Mouse (Mus musculus) T-helper 1 cell (primary cell): ENCODE measurements around the gene Baat.
"Not testable (repeated sequence)": the region's sequence is repeated elsewhere in the genome, so short reads cannot be mapped to it uniquely, and the experiment has no call there.

Source experiments
- in situ Hi-C: fragments of 300-600 bp; cut with MboI, MseI; formaldehyde crosslinking; loops from one replicate; pipeline ENCODE4 v1.15.1; 2025; ENCODE audit warnings: high pct_unique_total_duplicates

The Baat gene

DNA sequence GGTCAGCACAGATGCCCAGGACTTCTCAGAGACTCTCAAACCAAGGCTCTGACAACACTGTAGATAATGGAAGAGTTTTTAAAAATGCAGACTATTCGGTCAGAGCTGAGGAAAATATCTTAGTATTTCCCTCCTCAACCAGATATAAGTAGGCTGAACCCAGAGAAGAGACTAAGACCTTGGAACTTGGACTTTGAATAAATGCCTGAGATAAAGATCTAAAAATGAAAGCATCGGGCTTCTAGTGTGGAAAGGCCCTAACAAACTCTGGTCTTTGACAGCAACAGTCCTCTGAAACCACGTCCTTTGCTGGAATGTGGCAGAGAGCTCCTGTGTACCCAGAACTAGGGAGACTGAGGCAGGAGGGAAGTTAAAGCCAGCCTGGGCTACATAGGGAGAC, at the start of gene Baat:
Baat (minus strand) TSS at position 172 of the 400 bp plus-strand sequence.
- in situ Hi-C loops: no loop called here

DNA sequence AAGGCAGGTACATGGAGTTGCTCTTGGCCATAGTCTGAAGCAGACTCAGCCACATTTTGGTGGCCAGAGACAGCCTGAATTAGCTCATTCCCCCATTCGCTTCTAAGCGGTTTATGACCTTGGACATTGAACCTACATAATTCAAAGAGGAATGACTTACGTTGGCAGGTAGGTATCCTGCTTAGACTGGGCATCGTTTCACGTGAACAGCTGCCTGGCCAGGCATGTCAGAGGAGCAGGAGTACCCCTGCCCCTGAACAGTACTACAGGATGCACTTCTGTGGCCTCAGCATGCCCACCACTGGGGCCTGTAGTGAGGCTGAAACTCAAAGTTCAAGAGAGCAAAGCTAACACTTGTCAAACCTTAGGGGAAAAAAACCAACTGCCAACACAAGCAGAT, 47.0 kb upstream of the Baat start:
- in situ Hi-C loops: no loop called here

DNA sequence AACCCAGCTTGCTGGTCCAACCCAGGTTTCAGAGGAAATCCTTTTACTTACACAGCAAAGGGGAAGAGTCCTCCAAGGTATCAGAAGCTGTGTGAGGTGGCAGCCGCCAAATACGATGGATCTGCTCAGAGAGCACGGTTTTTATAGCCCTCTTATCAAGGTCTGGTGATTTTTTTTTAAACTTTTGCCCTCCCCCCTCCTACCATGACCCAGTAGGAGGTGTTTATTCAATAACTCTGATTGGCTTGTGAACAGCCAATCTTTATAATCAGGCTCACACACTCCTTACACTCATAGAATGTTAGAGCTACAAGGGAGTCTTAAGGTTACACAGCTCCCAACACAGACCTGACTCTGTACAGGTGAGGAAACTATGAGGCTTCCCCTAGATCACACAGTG, 43.0 kb upstream of the Baat start, which contains the start of gene Aldob:
Aldob (minus strand) TSS at position 164 of the 400 bp plus-strand sequence.
- in situ Hi-C loops: no loop called here

DNA sequence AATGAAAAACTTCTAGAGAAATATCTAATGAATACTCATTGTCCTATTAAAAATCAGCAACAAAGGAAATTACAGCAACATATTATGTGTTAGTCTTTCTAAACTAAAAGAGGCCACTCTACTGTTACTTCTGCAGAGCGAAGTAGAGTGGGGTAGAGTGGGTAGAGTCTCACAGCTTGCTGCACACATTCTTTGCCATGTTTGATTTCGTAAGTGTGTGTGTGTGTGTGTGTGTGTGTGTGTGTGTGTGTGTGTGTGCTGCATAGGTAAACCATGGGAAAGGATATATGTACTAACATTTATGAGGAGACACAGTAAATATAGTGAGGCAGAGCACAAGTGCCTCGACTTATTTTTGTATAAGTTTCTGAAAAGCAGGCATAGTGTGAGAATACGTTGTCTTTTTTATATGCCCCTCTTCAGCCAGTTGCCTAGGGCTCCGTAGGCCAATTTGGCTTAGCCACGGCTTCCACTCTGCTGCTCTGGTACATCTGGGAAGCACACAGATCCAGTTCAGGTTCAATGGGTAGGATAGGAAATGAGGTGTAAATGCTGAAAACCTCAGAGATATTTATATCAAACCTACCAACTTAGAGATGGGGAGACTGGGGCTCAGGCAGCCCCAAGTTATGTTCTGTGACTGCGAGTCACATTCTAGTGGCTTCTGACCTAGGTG, 41.3 kb upstream of the Baat start:
- in situ Hi-C loops: no loop called here

DNA sequence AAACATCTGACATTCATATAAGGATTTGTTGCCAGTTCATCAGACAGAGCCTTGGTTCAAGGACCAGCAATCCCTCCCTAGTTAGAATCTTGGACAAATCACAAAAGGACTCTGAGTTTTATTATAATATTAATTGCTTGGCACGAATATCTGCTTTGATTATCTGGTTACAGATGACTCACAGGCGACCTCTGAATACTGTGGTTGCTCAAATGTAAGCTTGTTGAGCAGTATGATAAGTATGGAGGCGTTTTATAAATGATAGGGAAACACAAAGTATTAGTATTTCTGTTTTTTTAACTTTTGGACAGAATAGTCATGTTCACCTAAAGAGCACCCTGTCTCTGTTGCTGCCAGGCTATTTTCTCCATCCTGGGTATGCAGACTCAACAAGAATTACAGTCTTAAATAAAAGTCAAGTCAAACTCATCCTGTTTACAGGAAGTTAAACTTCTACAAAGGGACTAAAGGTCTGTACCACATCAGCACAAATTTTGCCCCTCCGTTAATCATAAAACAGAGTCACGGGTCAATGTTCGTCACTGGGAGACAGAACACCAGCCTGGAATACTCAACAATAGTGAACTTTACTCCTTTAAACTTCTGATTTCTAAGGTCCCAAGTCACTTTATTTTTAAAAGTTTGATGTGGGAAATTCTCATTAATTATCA, 40.7 kb upstream of the Baat start:
- in situ Hi-C loops: no loop called here

DNA sequence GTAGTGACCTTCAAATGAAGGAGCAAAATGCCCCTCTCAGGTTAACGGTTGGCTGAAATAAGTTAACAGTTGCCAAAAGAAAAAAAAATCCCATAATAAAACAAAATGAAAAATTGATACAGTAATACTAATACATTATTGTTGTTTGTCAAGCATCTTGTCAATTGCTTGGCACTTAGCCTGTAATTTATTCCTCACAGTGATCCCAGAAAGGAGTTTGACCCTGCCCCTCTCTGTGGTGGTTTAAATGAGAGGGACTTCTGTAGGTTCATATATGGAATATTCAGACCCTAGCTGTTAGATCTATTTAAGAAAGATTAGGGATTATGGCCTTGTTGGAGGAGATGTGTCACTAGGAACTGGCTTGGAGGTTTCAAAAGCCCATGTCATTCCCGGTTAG, 39.7 kb upstream of the Baat start:
- in situ Hi-C loops: no loop called here

DNA sequence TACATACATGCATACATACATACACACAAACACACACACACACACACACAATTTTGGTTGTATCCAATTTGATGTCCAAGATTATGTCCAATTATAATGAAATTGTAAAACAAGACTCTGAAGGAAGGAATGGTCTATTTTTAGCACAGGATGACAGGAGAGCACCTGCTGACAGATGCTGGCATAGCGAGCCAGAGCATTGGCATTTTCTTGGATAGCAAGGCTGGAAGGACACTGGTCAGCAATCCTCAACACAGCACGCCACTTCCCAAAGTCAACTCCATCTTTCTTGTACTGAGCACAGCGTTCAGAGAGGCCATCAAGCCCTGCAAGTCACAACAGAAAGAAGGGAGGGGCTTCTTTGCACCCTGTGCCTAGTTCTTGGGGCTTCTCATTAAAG, 34.6 kb upstream of the Baat start:
- in situ Hi-C loops: no loop called here

DNA sequence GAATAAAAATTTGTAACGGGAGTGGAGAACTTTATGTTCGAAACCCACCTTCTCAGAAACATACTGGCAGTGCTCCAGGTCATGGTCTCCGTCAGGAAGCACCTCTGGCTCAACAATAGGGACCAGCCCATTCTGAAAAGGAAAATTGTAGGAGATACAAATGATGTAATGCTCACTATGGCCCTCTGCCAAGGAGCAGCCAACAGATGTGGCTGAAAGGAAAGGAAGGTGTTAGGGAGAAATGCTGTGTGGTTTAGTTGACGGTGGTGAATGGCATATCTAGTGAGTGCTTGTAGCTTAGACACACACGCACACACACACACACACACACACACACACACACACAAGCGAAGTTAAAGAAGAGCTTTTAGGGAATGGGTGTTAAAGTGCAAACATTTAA, 33.3 kb upstream of the Baat start:
- in situ Hi-C loops: no loop called here

DNA sequence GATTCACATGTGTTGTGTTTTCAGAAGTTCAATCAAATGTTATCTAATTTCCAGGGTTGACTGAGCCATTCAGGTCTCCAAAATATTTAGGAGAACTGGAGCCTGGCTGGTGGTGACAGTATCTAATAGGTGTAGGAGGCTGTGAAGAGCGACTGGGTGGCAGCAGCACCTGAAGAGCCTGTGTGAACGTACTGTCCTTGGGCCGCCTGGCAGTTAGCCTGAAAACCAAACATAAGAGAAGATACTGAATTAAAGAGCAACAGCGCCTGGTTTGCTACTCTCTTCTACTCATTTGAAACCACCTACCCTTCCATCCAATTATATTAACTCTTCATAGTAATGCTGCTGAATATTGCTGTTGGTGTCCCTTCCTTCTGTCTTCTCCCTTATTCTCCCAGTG, 30.3 kb upstream of the Baat start:
- in situ Hi-C loops: no loop called here

DNA sequence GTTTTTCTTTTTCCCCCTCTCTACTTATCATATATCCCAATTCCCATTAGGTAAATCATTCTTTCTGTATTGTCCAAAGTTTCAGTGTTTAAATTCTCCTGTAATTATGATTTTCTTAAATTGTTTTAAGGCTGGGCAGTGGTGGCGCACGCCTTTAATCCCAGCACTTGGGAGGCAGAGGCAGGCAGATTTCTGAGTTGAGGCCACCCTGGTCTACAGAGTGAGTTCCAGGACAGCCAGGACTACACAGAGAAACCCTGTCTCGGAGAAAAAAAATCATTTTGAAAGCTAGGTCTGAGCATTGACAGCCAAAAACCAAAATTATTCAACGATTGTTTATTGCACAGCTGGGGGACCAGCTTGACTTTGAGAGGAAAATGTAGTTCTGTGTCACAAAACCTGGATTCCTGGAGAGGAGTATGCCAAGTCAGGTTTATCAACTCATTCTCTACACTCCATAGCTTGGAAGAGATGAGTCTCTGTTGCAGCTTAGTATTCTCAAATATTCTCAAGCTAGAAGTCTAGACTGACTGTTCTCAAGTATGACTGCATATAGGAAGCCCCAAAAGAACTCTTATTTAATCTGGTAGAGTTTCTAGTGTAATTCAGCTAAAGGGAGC, 29.4 kb upstream of the Baat start:
- in situ Hi-C loops: no loop called here

DNA sequence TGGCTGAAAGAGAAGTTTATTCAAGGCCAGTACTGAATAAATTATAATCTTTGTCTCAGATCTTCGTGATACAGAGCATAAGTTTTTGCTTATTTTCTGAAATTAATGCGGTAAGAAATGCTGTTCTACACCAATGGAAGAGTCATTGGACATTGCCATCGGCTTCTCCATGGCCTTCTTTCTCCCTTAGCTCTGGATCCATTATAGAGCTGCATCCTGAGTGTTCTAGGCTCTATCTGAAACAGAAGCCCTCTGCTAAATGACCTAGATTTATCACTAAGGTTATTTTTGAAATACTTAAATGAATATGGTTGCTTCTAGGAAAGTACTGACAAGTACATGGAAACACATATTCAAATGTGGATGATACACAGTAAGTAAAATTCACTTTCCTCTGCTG, 28.7 kb upstream of the Baat start:
- in situ Hi-C loops: no loop called here

DNA sequence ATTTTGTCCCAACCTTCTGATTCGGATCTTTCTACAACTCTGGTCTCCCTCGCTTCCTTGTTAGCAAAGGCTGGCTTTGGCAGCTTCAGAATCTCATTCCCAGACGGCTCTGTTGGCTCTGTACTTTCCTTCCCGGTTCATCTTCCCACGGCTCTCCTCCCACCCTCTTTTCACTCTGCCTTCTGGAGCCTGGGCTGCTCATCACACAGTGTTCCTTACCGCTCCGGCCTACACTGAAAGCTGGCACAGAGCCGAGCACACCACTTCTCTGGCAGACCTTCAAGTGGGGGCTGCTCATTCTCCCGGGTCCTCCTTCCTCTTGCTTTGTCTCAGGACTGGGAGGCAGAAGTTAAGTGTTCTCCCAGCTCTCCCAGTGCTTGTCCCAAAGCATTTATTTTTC, 16.2 kb upstream of the Baat start:
- in situ Hi-C loops: loop anchor here (5.0 to 10.0 kb wide), 2 partner anchors 110 to 1448 kb away; partner anchors contain the start of gene Rnf20

DNA sequence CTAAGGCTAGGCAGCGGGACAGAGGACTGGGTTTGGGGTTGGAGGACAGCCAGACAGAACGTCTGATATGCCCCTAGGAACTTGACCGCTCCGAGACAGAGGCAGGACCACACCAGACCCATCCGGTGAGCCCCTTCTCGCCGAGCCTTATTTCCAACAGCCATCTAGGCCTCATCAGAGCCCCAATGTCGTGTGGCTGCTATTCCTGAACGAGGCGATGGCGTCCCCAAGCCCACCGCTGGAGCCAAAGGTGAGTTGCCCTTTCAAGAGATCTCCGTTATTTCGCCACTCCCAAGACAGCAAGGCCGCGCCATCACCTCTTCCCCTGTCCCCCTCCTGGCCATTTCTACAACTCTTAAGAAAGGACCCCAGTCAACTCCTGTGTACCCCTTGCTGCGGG, 15.0 kb upstream of the Baat start:
- in situ Hi-C loops: loop anchor here (5.0 to 10.0 kb wide), 2 partner anchors 111 to 1447 kb away; partner anchors contain the start of gene Rnf20

DNA sequence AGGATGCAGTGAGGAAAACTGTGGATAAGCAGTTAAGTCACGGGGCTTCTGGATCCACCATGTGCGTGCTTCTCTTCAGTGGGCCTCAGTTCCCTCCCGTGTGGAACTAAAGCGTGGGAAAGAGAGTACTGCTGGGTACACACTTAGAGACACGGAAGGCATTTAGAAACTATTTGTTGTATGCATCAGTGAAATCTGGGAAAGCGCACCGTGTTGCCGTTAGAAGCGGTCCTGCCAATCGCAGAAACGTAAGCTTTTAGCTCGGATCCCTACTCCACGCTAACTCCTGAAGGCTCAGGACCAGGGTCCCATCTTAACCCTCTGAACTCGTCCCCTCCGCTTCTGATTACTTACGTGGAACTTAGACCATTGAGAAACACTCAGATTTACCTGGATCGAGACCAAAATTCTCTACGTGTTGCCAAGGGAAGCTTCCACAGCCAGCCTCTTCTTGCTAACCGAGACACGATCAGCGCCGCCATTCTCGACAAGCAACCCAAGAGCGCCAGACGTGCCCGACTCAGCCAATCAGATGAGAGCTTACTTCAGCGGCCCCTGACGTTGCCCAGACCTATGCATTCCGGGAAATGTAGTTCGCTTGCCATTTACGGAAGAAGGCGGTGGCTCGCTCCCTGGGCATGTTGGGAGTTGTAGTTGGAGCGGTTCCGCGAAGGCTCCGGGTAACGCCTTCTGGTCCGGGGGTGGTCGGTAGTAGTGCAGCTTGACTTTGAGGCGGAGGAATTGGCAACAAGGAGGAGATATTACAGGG, 14.4 kb upstream of the Baat start, which contains the start of the genes Mrpl50 and Zfp189:
Mrpl50 (minus strand) TSS at position 522 of the 769 bp plus-strand sequence.
Zfp189 (plus strand) TSS at position 605 of the 769 bp plus-strand sequence.
- in situ Hi-C loops: loop anchor here (5.0 to 10.0 kb wide), 2 partner anchors 112 to 1446 kb away; partner anchors contain the start of gene Rnf20

DNA sequence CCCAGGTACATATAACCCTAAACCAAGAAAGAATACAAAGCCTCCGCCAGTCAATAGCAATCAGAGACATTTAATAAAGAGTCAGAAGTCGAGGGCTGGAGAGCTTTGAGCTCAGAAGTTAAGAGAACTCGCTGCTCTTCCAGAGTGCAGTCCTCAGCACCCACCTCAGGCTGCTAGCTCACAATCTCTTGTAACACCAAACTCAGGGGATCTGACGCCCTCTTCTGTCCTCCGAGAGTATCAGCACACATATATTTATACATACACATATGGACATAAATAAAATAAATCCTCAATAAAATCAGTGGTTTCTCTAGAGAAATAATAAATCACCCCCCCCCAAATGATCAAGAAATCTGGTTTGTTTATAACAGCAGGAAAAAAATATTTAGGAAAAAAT, 13.1 kb upstream of the Baat start:
- in situ Hi-C loops: no loop called here

DNA sequence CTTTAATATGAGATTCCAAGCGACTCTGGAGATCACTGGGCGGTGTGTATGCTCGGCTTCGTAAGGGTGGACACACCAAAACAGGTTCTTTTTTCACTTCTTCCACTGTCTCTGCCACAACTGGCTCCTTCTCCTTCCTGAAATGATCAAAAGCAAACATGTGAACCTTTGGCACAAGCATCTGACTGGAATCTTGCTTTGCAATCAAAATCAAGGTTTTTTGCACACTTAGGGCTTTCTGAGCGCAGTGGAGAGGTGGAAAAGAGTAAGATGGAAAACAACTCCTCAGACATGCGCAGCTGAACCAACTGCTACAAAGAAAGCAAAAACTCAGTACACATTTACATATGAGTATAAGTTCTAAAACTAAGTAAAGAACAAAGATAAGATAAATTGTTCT, 8.1 kb upstream of the Baat start:
- in situ Hi-C loops: no loop called here

DNA sequence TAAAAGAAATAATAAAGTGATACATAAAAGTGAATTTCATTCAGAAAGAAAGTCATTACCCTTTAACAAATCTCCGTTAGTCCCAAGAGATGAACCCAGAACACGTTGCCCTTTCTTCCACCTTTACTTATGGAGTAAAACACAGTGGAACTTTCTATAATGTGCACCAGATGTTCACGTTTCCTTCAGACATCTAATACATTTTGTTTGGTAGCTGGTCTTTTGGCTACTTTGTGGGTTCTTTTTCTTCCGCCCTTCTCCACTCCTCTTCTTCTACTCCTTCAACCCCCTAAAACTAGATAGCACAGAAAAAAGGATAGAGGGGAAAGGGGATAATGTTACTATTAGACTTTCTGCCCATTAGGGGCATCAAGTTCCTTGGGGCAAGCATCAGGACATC, 6.3 kb upstream of the Baat start:
- in situ Hi-C loops: no loop called here

DNA sequence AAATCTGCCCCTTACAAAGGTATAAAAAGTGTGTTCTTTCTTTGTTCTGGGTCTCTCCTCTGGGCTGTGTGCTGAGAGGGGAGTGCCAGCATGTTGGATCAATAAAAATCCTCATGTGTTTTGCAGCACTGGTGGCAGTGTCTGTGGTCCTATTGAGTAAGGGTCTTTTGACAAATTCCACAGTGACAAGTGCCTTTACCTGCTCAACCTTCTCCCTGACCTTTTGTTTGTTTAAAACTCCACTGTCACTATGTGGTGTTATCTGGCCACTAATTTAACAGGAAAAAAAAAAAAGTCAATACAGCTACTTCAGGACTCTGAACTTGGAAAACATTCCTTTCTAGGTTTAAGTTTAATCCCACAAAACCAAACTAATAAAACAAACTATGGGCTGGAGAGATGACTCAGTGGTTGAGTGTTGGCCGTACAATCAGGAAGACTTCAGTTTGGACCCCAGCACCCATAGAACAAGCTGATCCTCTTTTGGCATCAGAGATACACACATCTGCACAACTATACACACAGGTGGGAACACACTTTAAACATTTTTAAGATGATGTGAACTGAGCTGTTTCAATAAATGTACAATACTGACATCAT, 4.0 kb upstream of the Baat start:
- in situ Hi-C loops: not testable (repeated sequence)

DNA sequence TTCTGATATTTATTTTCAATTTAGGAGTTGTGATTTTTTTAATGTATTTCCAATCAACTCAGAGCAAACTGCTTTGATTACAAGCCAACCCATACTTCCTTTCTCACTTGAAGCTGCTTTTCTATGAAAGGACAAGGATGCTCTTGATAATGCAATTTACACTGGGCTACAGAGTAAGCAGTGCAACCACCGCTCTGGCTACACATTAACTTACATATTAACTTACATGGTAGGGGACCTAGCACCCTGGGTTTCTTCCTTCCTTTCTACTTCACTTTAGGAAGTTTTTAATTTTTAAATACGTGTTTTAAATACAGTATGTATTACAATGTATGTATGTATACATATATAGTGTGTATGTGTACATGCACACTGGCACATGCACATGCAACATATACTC, 2.8 kb upstream of the Baat start:
- in situ Hi-C loops: no loop called here

DNA sequence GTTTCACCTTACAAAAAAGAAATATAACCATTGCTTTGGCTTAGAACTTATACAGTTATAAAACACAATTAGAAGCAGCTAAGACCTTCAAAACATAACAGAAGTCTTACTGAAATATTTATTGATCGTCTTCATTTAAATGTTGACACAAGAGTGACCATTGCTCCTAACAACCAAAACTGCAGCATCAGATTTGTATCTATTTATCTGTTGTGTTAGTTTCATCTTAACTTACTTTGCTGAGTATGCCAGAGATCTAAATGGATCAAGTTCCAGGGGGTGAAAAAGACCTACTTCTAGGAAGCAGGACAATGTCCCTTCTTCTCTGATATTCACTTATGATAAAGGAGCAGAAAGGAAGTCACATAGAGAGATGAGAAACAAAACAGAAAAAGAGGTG, 2.8 kb downstream of the Baat start:
- in situ Hi-C loops: no loop called here

DNA sequence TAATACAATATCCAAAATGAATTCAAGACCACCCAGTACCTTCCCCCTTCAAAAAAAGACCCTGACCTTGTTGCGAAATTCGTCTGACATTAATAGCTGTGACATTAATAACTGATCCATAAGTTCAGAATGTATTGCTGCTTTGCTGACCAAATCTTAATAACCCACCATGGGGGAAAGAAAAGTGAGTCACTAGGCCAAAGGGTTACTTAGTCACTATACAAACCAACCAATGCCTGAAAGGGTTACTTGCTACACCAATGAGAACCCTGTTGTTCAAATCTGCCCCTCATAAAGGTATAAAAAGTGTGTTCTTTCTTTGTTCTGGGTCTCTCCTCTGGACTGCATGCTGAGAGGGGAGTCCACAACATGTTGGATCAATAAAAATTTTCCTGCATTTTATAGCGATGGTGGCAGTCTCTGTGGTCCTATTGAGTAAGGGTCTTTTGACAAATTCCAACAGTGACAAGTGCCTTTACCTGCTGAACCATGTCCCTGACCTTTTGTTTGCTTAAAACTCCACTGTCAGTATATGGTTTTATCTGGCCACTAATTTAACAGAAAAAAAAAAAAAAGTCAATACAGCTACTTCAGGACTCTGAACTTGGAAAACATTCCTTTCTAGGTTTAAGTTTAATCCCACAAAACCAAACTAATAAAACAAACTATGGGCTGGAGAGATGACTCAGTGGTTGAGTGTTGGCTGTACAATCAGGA, 20.3 kb downstream of the Baat start:
- in situ Hi-C loops: not testable (repeated sequence)
